Mouse (Mus musculus): ENCODE results near the gene Fnip2.

GRCm38 (mm10) chr3:79572399-79572798, 4.8 kb upstream of the Fnip2 start:
- TF ChIP-seq GATA1 (IDR thresholded peaks at IDR 0.05; ENCODE audit: low read length): no peak
- no peak for TF ChIP-seq TAL1 (IDR thresholded peaks at IDR 0.05; ENCODE audit: low read length)
